Mouse (Mus musculus) ES-CJ7 (cell line): ENCODE measurements around the gene Sec24b.
A peak's percentile ranks its signal among the peaks of the same experiment; 100 is the strongest.

Source experiments
- DNase-seq: peaks from one replicate; pipeline ENCODE4 v3.0.0; 2011; ENCODE audit warnings: low read depth, low spot score

Sec24b gene

DNA sequence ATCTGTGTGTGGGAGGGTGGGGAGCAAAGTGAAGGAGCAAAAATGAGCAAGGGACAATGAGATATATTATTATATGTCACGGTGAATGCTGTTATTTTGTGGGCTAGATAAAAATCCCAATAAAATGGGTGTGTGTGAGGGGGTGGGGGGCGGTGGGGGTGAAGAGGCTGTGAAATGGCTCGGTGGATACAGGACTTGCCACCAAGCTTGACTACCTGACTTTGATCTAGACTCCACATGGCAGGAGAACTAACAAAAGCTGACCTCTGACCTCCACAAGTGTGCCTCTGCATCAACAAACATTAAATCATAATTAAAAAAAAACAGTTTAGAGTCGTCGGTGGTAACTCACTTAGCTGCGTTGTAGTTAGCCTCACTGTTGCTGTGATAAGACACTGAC lies 81.8 kb downstream of the Sec24b start:
- DNase-seq = no peak

GRCm38 (mm10) chr3:129978716-129979115 lies 82.6 kb downstream of the Sec24b start:
- no peak for DNase-seq

- DNase-seq = peak; percentile 28
These were observed 85.0 kb downstream of the Sec24b start for GRCm38 (mm10) chr3:129976317-129976716.

DNA sequence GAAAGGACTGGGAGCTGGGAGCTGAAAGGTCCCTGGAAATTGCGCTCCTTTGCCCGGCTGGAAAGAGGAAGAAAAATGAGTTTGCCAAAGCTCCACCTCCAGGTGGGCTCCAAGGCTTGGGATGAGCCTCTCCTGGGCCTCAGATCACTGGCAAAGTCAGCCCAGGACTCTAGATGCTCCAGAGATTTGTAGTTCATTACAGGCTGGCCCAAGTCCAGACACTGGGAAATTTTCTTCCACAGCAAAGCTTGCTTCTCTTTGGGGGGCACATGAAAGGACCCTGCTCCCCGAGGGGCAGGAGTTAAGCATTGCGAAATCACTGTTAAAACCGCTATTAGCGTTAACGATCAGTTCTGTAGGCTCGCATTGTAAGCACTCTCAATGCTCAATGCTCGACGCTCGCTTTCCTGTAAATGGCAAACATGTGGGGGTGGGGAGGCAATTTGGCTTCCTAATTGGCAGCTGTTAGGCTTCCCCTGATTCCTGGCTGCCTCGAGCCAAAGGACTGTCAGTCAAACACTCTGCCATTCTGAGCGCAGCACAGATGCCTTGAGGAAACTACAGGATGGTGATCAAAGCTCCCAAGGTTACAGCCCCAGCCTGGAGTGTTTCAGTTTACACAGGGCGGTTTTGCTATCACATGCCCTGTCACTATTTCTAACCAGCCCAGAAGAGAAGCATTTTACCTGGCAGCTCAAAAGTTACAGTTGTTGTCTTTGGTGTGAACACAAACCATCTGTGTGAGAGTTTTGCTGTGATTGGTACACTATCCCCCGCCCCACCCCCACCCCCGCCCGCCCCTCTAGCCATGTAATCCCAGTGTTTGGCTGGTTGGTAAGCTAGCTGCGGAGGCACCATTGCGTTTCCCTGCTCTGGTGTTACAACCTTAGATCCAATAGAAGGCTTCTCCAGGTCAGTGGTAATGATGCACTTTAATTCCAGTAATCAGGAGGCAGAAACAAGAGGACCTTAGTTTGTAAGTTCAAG lies 90.5 kb downstream of the Sec24b start:
- DNase-seq = no peak

GRCm38 (mm10) chr3:129969432-129970395 lies 91.6 kb downstream of the Sec24b start, which contains the start of gene Mcub:
TSS of gene Mcub (minus strand) at chr3:129970206.
- peak; percentile 12 for DNase-seq

DNA sequence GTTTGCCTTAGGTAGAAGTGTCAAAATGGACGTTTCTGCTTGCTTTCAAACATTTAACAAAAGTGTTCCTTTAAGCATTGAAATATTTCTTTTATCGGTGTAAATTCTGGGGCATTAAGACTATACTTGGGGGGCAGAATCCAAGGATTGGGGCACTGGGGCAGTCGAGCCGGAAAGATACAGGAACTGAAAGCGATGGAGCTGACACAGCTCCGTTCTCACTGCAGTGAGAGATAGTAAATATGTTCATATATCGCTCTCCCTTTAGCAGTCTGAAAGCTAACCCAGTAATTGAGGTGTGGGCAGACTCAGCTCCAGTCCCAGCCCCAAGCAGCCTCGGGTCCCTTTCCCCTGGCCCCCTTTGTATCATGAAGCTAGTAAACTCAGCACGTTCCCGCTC lies 92.3 kb downstream of the Sec24b start:
- no peak for DNase-seq

DNA sequence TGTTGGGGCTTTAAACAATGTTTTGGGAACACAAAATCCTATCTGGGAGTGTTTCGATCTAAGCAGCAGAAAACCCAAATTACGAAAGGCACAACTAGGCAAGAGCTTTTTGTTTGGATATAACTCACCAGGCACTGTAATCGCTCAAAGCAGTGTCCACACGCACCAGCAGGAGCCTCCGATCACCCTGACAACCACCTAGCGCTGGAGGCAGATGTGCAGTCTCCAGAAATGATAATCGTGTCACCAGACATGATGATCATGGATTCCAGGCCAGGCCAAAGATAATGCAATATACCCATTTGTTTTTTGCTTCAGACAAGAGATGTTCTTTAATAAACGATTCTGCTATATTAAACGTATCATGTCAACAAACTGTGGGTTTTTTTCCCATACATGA lies 93.5 kb downstream of the Sec24b start:
- DNase-seq = no peak

- no peak for DNase-seq
These were observed 96.7 kb downstream of the Sec24b start for GRCm38 (mm10) chr3:129964681-129965080.

DNA sequence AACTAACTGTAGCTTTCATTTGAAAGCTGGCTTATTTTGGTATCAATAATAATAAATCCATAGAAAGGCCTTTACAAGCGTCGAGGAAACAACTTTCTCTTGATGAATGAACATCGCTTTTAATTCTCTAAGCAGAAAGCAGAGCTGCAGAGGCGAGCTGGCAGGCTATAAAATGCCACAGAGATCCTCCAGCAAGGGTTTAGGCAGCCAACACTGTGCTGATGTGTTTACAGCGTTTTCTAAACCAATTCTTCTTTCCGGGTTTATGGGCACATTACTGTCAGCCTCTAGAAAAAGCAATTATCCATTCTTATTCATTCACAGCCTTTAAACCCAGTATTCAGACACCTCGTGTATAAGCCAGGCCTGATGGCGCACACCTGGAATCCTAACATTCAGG lies 98.8 kb downstream of the Sec24b start:
- DNase-seq = no peak

GRCm38 (mm10) chr3:129953296-129953695 lies 108.1 kb downstream of the Sec24b start:
- no peak for DNase-seq

DNA sequence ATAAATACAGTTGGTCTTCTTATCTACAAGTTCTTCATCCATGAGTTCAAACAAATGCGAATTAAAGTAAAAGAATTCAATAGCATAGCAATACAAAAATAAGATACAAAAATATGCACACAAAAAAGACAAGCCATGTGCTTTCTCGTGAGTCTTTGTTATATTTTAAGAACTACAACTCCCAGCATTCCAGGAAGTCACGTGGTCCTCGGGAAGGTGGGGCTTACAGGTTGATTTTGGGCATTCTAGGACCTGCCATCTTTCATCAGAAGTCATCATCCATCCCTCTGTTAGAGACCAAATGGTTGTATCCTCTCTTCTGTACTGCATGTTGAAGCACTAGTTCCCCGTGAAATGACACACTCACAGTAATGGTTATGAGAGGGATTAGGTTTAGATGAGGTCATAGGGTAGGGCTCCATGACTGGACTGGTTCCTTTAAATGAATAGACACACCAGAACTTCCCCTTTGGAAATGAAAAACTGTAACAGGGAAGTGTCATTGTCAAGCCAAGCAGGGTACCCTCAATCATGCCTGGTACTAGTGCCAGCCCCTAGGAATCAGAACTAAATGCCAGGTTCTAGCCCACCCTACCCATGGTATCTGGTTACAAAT lies 112.1 kb downstream of the Sec24b start:
- DNase-seq = no peak

DNA sequence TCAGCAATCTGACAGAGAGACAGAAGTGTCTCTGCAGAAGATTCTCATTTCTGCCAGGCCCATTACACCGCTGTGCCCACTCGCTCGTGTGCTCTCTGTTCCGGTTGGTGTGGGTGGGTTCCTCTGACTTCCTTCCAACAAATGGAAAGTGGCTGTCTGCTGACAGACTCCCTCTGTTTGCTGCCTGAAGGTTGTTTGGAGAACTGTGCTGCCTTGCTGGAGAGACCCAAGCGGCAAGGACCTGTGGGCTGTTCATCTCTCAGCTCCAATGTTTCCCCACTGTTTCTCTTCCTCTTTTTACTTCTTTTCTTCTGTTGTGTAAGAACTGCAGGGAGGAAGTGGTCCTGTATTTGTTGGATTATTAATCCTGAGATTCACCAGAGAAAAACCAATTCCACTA lies 113.0 kb downstream of the Sec24b start:
- DNase-seq = no peak

DNA sequence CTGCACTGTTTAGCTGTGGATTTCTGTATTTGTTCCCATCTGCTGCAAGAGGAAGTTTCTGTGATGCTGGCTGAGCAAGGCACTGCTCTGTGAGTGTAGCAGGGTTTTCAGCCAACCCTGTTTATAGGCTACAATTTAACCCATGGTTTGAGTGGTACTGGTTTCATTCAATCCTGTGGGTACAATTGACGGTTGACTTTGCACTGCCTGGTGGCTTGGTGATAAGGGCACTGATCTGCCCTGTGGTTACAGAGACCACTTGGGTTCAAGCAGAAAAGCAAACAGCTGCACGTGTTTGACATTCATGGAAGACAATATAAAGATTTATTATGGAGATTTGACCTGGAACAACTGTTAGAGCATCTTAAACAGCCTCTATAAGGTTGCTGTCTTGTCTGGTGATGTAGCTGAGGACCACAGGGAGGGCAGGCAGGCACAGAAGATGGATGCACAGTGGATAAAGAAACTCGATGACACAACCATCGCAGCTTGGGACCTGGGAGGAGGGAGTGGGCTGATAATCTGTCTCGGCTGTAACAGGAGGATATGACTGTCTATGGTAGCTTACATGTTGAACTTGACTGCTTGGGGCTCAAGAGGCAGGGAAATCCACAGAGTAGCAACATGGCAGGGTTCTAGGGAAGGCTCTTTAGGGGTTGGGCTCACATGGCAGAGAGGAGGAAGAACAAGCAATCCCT lies 115.0 kb downstream of the Sec24b start:
- DNase-seq = no peak

- DNase-seq = no peak
These were observed 117.5 kb downstream of the Sec24b start for GRCm38 (mm10) chr3:129943813-129944212.

DNA sequence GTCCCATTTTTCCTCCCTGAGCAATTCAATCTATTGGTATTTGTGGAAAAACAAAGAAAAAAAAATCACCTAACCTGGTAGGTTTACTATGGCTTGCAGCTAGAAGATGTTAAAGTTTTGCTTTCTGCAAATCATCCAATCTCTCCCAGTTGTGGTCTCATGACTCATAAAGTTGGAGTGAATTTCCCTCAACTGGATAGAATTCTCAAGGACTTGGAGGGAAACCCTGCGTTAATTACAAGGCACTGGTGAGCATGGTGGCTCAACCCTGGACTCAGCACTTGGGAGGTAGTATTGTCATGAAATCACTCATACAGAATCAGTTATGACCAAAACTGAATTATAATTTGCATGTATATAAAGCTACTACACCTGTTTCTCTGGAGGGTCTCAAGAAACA lies 120.1 kb downstream of the Sec24b start:
- DNase-seq = no peak

DNA sequence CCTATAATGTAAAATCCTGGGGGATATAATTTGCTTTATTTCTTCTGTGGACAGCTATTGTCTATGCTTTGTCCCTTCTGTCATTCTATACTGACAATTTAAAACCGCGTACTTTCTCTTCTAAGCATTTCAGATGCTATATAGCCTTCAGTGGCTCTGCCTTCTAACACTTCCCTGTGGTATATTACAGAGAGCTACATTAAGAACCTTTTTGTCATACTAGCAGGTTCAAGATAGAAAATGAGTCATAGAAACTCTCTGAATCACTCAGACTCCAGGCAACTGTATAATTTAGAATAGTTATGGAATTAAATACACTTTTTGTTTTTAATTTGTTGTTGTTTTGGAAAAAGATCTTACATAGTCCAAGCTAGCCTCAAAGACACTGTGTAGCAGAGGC lies 120.6 kb downstream of the Sec24b start:
- no peak for DNase-seq

- no peak for DNase-seq
These were observed 122.3 kb downstream of the Sec24b start for GRCm38 (mm10) chr3:129939058-129939457.

DNA sequence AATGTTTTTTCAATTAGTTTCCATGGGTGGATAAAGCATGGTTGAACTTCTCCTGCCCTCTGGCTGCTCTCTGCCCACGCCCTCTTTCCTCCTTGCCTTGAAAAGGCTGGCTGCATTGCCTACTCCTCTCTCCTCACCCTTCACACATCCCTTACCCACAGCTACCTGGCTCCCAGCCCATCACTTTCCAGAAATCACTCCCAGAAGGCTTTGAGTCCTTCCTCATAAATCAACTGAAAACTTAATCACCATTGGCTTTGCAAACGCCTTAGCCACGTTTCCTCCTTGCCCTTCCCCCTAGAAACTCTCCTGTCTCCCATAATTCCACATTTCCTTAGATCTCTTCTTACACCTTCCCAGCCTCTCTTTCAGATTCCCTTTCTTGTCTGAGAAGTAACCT lies 123.5 kb downstream of the Sec24b start:
- DNase-seq = no peak

- DNase-seq = no peak
These were observed 124.8 kb downstream of the Sec24b start for GRCm38 (mm10) chr3:129936561-129936960.
